Mouse (Mus musculus) thymus, postnatal 10 days (tissue): ENCODE results near the gene Rad50.
A peak's percentile ranks its signal among the peaks of the same experiment; 100 is the strongest.

Source experiments
- DNase-seq, 2 experiments: peaks; one replicate each; pipeline ENCODE4 v3.0.0; 2021; ENCODE audit warnings: low spot score in 2 of 2

The Rad50 gene

DNA sequence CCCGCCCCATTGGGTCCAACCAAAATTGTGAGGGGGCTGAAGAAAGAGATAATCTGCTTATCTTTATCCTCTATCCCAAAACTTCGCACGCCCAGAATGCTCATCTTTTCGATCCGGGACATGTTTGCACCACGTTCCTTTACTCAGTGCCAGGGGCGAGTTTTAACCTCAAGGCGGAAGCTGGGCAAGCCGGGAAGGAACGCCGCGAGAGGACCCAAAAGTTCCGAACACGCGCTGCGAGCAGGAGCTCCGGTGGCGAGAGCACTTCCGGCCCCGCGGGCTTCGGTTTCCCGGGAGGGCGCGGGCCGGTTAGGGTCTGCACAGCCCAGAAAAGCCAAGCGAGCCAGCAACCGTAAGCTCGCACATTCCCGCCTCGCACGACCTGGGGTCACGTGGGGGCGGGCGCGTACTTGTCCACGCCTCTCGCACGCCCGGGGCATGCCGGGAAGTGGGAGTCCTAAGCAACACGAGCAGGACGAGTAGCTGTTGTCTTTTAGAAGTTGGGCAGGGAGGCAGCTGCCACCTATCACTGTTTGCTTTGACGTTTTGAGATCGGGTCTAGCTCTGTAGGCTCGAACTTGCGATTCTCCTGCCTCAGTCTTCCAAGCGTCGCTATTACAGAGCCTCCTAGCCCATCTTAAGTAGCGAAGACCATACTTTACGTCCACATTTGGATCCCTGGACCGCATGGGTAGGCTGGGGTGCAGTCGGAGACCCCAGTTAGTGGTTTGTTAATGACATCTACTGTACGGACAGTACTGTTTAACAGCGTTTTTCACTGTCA, at the start of gene Rad50:
Gene Rad50 (minus strand): TSS at position 386 of the 784 bp plus-strand sequence.
- DNase-seq, result peak; percentile 88

- no peak for DNase-seq
Measured at GRCm38 (mm10) chr11:53755011-53755595, 48.0 kb upstream of the Rad50 start.

GRCm38 (mm10) chr11:53749716-53750352, 42.7 kb upstream of the Rad50 start:
- no peak for DNase-seq

GRCm38 (mm10) chr11:53749306-53749705, 42.2 kb upstream of the Rad50 start:
- no peak for DNase-seq

- no peak for DNase-seq
Measured at GRCm38 (mm10) chr11:53748614-53749013, 41.5 kb upstream of the Rad50 start.

DNA sequence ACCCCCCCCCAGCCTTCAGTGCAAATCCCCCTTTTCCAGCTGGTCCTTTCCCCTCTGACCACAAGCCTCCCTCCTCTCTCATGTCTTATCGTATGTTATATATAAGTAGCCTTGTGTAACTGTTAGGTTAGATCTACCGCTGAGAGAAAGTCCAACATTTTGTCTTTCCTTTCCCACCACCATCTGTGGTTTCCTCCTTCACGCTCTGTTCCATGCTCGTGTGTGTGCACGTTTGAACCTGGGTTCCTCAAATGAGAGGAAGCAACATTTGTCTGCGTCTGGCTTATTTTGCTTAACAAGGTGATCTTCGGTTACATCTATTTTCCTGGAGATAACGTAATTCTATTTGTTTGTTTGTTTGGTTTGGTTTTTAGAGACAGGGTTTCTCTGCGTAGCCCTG, 40.9 kb upstream of the Rad50 start:
- no peak for DNase-seq

GRCm38 (mm10) chr11:53745260-53745659, 38.1 kb upstream of the Rad50 start:
- DNase-seq, result no peak

DNA sequence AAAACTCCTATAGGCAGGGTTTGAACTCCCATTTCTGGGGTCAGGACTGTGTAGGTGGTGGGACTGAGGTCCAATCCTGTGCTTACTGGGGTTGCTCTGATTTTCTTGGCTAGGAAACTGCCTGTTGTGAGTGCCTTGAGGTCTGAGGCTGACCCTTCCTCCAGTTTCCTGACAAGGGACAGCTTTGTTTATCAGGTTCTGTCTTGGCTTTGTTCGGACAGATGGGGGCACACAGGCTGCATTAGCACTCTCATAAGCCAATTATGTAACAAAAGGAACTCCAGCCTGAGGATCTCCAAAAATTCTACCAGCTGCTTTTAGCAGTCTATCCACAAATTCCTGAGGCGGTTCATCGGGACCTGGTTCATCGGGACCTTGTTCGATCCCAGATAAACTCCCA, 35.2 kb upstream of the Rad50 start:
- DNase-seq, result no peak

GRCm38 (mm10) chr11:53737573-53737946, 30.4 kb upstream of the Rad50 start:
- peak; percentile 51 to 73 for DNase-seq

- peak; percentile 59 to 83 for DNase-seq
Measured at GRCm38 (mm10) chr11:53736771-53737572, 29.9 kb upstream of the Rad50 start.

GRCm38 (mm10) chr11:53735682-53736245, 28.6 kb upstream of the Rad50 start:
- DNase-seq, result peak; percentile 54 to 82

DNA sequence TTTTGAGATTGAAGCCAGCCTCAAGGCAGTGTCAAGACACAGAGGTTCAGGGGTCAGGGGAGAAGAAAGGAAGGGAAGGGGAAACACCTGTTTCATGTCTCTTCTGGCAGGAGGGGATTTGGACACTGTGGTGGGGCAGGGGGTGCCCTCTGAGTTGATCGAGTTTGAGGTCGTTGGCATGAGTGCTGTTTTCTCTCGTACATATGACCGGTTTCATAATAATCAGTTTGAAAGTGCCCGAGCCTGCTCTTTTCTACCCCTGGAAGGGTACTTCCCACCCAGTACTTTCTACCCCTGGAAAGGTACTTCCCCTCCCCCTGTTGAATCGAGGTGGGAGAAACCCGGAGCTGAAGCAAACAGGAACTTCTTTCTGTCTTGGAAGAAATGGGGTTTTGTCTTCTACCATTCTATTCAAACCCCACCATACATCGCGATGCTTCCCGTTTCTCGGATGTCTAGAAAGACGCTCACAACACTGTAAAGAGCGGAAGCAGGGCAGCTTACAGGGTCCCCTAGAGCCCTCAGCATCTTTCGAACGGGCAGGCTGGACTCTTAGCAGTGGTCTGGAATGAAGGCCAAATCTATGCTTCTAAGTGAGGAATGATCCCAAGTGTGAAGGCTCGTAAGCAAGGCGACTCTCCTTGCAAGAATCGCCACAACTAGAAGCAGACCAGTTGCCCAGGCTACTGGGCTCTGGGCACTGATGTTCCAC, 28.0 kb upstream of the Rad50 start:
- no peak for DNase-seq

DNA sequence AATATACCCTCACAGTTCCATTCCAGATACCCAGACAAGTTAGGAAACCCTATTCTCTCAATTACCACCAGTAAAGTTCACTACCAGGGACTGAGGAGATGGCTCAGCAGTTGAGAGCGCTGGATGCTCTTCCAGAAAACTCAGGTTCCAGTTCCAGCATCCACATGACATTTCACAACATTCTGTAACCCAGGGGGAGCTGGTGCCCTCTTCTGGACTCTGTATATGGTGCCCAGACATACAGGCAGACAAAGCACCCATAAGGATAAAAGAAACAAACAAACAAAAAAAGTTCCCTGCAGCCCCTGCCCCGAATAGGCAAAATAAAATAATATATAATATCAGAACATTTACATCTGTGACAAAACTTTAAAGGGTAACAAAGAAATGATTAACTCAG, 27.3 kb upstream of the Rad50 start:
- DNase-seq, result no peak

GRCm38 (mm10) chr11:53733824-53734223, 26.7 kb upstream of the Rad50 start:
- no peak for DNase-seq

- no peak for DNase-seq
Measured at GRCm38 (mm10) chr11:53732244-53732643, 25.1 kb upstream of the Rad50 start.

- DNase-seq, result no peak
Measured at GRCm38 (mm10) chr11:53731457-53731856, 24.3 kb upstream of the Rad50 start.

DNA sequence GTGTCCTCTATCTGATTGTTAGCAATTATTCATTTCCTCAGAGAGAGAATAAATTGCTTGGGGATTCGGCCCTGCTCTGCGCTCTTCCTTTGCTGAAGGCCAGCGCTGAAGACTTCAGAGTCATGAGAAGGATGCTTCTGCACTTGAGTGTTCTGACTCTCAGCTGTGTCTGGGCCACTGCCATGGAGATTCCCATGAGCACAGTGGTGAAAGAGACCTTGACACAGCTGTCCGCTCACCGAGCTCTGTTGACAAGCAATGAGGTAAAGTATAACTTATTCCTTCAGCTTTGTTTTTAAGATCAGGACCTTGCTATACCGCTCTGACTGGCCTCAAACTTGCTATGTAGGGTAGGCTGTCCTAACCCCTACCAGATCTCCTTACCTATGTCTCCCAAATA, 13.6 kb upstream of the Rad50 start, which contains the start of gene Il5:
Gene Il5 (plus strand): TSS at position 80 of the 400 bp plus-strand sequence.
- no peak for DNase-seq

DNA sequence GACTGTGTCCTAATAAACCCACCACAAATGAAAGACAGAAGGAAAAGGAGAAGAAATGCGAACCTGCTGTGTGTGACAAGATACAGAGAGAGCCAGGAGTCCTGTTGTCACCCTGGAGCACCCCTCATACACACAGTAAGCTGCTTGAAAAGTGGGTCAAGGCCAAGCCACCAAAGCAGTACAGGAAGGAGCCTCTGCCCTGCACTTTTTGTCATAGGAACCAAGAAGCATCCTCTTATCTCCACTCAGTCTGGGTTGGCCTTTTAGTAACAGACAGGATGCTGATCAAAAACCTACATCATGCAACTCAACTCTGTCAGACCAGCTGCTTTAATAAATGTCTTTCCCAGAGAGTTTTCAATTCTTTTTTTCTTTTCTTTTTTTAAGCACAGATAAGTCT, 12.6 kb upstream of the Rad50 start:
- no peak for DNase-seq

DNA sequence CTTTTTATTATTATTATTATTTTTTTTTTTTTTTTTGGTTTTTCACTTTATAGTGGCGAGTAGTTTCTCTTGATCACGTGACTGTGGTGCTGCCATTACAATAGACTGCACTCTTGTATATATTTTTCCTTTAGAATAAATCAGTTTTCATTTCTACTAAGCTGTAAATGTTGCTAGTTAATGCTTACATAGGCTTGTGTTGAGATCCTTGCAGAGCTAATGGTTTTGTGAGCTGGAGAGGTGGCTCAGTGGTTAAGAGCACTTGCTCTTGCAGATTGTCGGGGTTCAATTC, 545 bp upstream of the Rad50 start:
- DNase-seq, result no peak

- peak; percentile 14 to 56 for DNase-seq
Measured at GRCm38 (mm10) chr11:53706236-53706933, 734 bp downstream of the Rad50 start.

- DNase-seq, result no peak
Measured at GRCm38 (mm10) chr11:53699351-53699750, 7.8 kb downstream of the Rad50 start.
